Mouse (Mus musculus) liver, embryonic 14.5 days (tissue): ENCODE measurements around the gene Cct8l1.

ENCODE experiments used
- CTCF ChIP-seq: IDR thresholded peaks from 2 replicates; pipeline ENCODE4 v1.5.1; 2016; ENCODE audit warnings: antibody characterized with exemption, low read depth, control low read depth
- EP300 ChIP-seq: IDR thresholded peaks from 2 replicates; pipeline ENCODE4 v1.6.1; 2016; ENCODE audit warnings: antibody characterized with exemption, low read depth

GRCm38 (mm10) chr5:25541661-25542060, 25.8 kb downstream of the Cct8l1 start:
- no peak for TF ChIP-seq EP300
- TF ChIP-seq CTCF: no peak
